ENCODE assay signal across 9 mouse cellular contexts in the genomic region with DNA sequence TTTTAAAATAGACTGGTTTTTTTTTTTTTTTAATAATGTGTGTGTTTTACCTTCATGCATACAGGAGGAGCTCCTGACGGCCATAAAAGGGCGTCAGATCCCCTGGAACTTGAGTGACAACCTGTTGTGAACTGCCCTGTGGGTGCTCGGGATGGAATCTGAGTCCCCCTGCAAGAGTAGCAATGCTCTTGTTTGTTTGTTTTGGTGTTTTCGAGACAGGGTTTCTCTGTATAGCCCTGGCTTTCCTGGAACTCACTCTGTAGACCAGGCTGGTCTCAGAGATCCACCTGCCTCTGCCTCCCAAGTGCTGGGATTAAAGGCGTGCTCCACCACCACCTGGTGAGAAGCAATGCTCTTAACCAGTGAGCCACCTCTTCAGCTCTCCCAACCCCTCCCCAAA. TPM values are rescaled to one million over a fixed set of nuclear protein-coding genes. Genes with fewer than 3 reads are reported as not detected.
DNase-seq lines count a peak whose midpoint lies in the region; ATAC-seq and TF ChIP-seq lines count a peak whose summit lies in the region.
"Had no signal": no experiment of that assay in that cellular context is flagged by ENCODE, and none has a peak within 500 bp of the region (broad histone marks: within the 10 kb centered on the region; RNA-seq: fewer than 3 reads in every experiment).

No protein-coding gene starts in this region.

- H3K4me2 ChIP-seq in kidney, embryonic 16.5 days (replicated peaks; ENCODE audit: low read depth, low read length) = peak overlapping the region; percentile 76
- peak overlapping the region; percentile 65 for H3K4me2 ChIP-seq in embryonic facial prominence, embryonic 14.5 days (ENCODE audit: low read depth, low read length)
- peak overlapping the region; percentile 51 for H3K4me2 ChIP-seq in intestine, embryonic 15.5 days (replicated peaks)
- H3K4me2 ChIP-seq in myocyte (ENCODE audit: low read depth) = peak overlapping the region; percentile 96

- no peaks in the 10 kb centered on the region for H3K27me3 ChIP-seq in kidney, embryonic 16.5 days (ENCODE audit: insufficient read depth, low read length)
- peaks cover 3% of the 10 kb centered on the region; the same call in 1 of the 2 replicates for H3K27me3 ChIP-seq in embryonic facial prominence, embryonic 14.5 days (replicated peaks; ENCODE audit: control insufficient read depth, insufficient read depth, low read length)
- H3K27me3 ChIP-seq in intestine, embryonic 15.5 days (replicated peaks) = no peaks in the 10 kb centered on the region
- no peaks in the 10 kb centered on the region for H3K27me3 ChIP-seq in myocyte (ENCODE audit: control insufficient read depth, insufficient read depth, insufficient read length)
- H3K27me3 ChIP-seq: Patski had no signal

- no peak for TF ChIP-seq POLR2A in myocyte (IDR thresholded peaks at IDR 0.05; ENCODE audit: insufficient read length, low read depth)

- H3K27ac ChIP-seq in kidney, embryonic 16.5 days (ENCODE audit: low read length) = peak overlapping the region; percentile 64; the same call in 1 of the 2 replicates
- peak overlapping the region; percentile 69; the same call in 1 of the 2 replicates for H3K27ac ChIP-seq in embryonic facial prominence, embryonic 14.5 days (replicated peaks; ENCODE audit: low read depth, low read length)
- H3K27ac ChIP-seq in intestine, embryonic 15.5 days = no peak overlapping the region

- H3K36me3 ChIP-seq in kidney, embryonic 16.5 days (ENCODE audit: insufficient read depth, low read length) = no peaks in the 10 kb centered on the region
- no peaks in the 10 kb centered on the region for H3K36me3 ChIP-seq in embryonic facial prominence, embryonic 14.5 days (ENCODE audit: control insufficient read depth, insufficient read depth, low read length)
- H3K36me3 ChIP-seq in intestine, embryonic 15.5 days = no peaks in the 10 kb centered on the region; the same call in 1 of the 2 replicates
- H3K36me3 ChIP-seq in myocyte (ENCODE audit: control insufficient read depth, insufficient read depth) = no peaks in the 10 kb centered on the region

- peak overlapping the region; percentile 36 for H3ac ChIP-seq in myocyte (ENCODE audit: control insufficient read depth, insufficient read length)

- H3K9me3 ChIP-seq in kidney, embryonic 16.5 days (ENCODE audit: low read length) = no peaks in the 10 kb centered on the region
- no peaks in the 10 kb centered on the region for H3K9me3 ChIP-seq in embryonic facial prominence, embryonic 14.5 days (ENCODE audit: control insufficient read depth, low read length)
- H3K9me3 ChIP-seq in intestine, embryonic 15.5 days = no peaks in the 10 kb centered on the region

- no peaks in the 10 kb centered on the region for H3K79me2 ChIP-seq in myocyte (ENCODE audit: control insufficient read depth, insufficient read depth)

- H3K9ac ChIP-seq in kidney, embryonic 16.5 days (replicated peaks; ENCODE audit: low read length) = peak overlapping the region; percentile 65
- H3K9ac ChIP-seq in embryonic facial prominence, embryonic 14.5 days (ENCODE audit: low read depth, low read length) = peak overlapping the region; percentile 70; the same call in 1 of the 2 replicates
- peak overlapping the region; percentile 46 for H3K9ac ChIP-seq in intestine, embryonic 15.5 days

- H3K4me1 ChIP-seq in kidney, embryonic 16.5 days (ENCODE audit: insufficient read depth, low read length) = peaks cover 38% of the 10 kb centered on the region
- H3K4me1 ChIP-seq in embryonic facial prominence, embryonic 14.5 days (ENCODE audit: control insufficient read depth, insufficient read depth, low read length) = peaks cover 13% of the 10 kb centered on the region; the same call in 1 of the 2 replicates
- H3K4me1 ChIP-seq in intestine, embryonic 15.5 days (replicated peaks) = peaks cover 13% of the 10 kb centered on the region

- no peak for ATAC-seq in kidney, embryonic 16.5 days (ENCODE audit: low FRiP score, low TSS enrichment)
- ATAC-seq in embryonic facial prominence, embryonic 14.5 days (ENCODE audit: low read depth) = no peak
- ATAC-seq in intestine, embryonic 15.5 days = no peak

- no peak for DNase-seq in kidney, postnatal 10 days
- no peak for DNase-seq in embryonic facial prominence, embryonic 14.5 days (ENCODE audit: low spot score)
- DNase-seq in adrenal gland, postnatal 10 days = no peak
- no peak for DNase-seq in layer of hippocampus, postnatal 36 days
- no peak for DNase-seq in frontal cortex, postnatal 25 days (ENCODE audit: low spot score in 2 of 2)

- peak overlapping the region; percentile 51 for H3K4me3 ChIP-seq in kidney, embryonic 16.5 days (ENCODE audit: low read length)
- H3K4me3 ChIP-seq in embryonic facial prominence, embryonic 14.5 days (ENCODE audit: low read depth, low read length) = peak overlapping the region; percentile 48
- H3K4me3 ChIP-seq in intestine, embryonic 15.5 days (replicated peaks) = peak overlapping the region; percentile 30
- H3K4me3 ChIP-seq in myocyte = peak overlapping the region; percentile 50

- 66% methylated on average over 5 of the region's 5 CpGs for WGBS in kidney, embryonic 16.5 days
- WGBS in embryonic facial prominence, embryonic 14.5 days = 72% methylated on average over 5 of the region's 5 CpGs
- 66% methylated on average over 5 of the region's 5 CpGs for WGBS in intestine, embryonic 15.5 days

TF ChIP-seq in myocyte, 11 proteins besides CTCF, POLR2A, EP300 and RAD21:
- TF ChIP-seq USF1 (IDR thresholded peaks at IDR 0.05; ENCODE audit: low read depth) = no peak
- TF ChIP-seq CEBPB (IDR thresholded peaks at IDR 0.05; ENCODE audit: insufficient read depth, poor library complexity, severe bottlenecking) = no peak
- no peak for TF ChIP-seq POLR2AphosphoS2 (IDR thresholded peaks at IDR 0.05; ENCODE audit: insufficient read length, low read depth)
- TF ChIP-seq MYOG (IDR thresholded peaks at IDR 0.05; ENCODE audit: control insufficient read depth in 1 of 3, insufficient read depth in 1 of 3, insufficient read length in 2 of 3, low read depth in 2 of 3) = no peak
- no peak for TF ChIP-seq MAX (IDR thresholded peaks at IDR 0.05; ENCODE audit: low read depth)
- TF ChIP-seq MYOD1 (IDR thresholded peaks at IDR 0.05; ENCODE audit: control insufficient read depth in 1 of 3, insufficient read length in 2 of 3, low read depth in 2 of 3) = no peak
- no peak for TF ChIP-seq TCF12 (IDR thresholded peaks at IDR 0.05; ENCODE audit: insufficient read depth, poor library complexity, severe bottlenecking)
- no peak for TF ChIP-seq REST (IDR thresholded peaks at IDR 0.05; ENCODE audit: insufficient read depth, insufficient read length)
- no peak for TF ChIP-seq TCF3 (IDR thresholded peaks at IDR 0.05; ENCODE audit: insufficient read length, low read depth)
- TF ChIP-seq SRF (IDR thresholded peaks at IDR 0.05; ENCODE audit: control insufficient read depth, insufficient read length, low read depth) = no peak
- TF ChIP-seq E2F4 (IDR thresholded peaks at IDR 0.05; ENCODE audit: insufficient read depth) = no peak

RNA-seq across cellular contexts. Expression of gene Sirt4, which starts 0.5 kb away (rescaled TPM):
- polyA plus RNA-seq in kidney, embryonic 16.5 days (2015; fragmentation: Nextera tagmentation; extraction: Ambion mirVana) = 27.3 and 27.5 TPM in 2 replicates
- polyA plus RNA-seq in embryonic facial prominence, embryonic 14.5 days (2014; fragmentation: Nextera tagmentation; extraction: Ambion mirVana) = 13.9 and 20.3 TPM in 2 replicates
- polyA plus RNA-seq in intestine, embryonic 15.5 days (2015; fragmentation: Nextera tagmentation; extraction: Ambion mirVana) = 18.6 and 19.8 TPM in 2 replicates
- polyA plus RNA-seq in myocyte (2012; fragmentation: generic; extraction: Trizol) = 13.6 TPM
- total RNA-seq in adrenal gland, postnatal 10 days (2021) = 10 to 100 TPM; 15.8 to 31.4 TPM
- 10 to 100 TPM; 46.4 to 50.7 TPM for total RNA-seq in layer of hippocampus, postnatal 36 days (2021)

RNA-seq across cellular contexts. Expression of gene Pla2g1b, which starts 18.9 kb away (rescaled TPM):
- polyA plus RNA-seq in kidney, embryonic 16.5 days (2015; fragmentation: Nextera tagmentation; extraction: Ambion mirVana) = 0.94 and 2.1 TPM in 2 replicates
- polyA plus RNA-seq in embryonic facial prominence, embryonic 14.5 days (2014; fragmentation: Nextera tagmentation; extraction: Ambion mirVana) = not detected in 2 replicates
- polyA plus RNA-seq in intestine, embryonic 15.5 days (2015; fragmentation: Nextera tagmentation; extraction: Ambion mirVana) = 2.1 and 2.9 TPM in 2 replicates
- not detected for polyA plus RNA-seq in myocyte (2012; fragmentation: generic; extraction: Trizol)
- total RNA-seq in adrenal gland, postnatal 10 days (2021) = not detected
- total RNA-seq in layer of hippocampus, postnatal 36 days (2021) = not detected
- polyA plus RNA-seq: Patski had no signal

RNA-seq across cellular contexts. Expression of gene Pxn, which starts 21.5 kb away (rescaled TPM):
- polyA plus RNA-seq in kidney, embryonic 16.5 days (2015; fragmentation: Nextera tagmentation; extraction: Ambion mirVana) = 60.5 and 67.2 TPM in 2 replicates
- polyA plus RNA-seq in embryonic facial prominence, embryonic 14.5 days (2014; fragmentation: Nextera tagmentation; extraction: Ambion mirVana) = 28.6 and 28.8 TPM in 2 replicates
- polyA plus RNA-seq in intestine, embryonic 15.5 days (2015; fragmentation: Nextera tagmentation; extraction: Ambion mirVana) = 56.9 and 58.2 TPM in 2 replicates
- polyA plus RNA-seq in myocyte (2012; fragmentation: generic; extraction: Trizol) = 120 TPM
- 10 to 100 TPM; 55.1 to 72.4 TPM for total RNA-seq in adrenal gland, postnatal 10 days (2021)
- 10 to 100 TPM; 39.8 to 46.1 TPM for total RNA-seq in layer of hippocampus, postnatal 36 days (2021)

RNA-seq across cellular contexts. Expression of gene Msi1, which starts 55.6 kb away (rescaled TPM):
- 12.1 and 14.1 TPM in 2 replicates for polyA plus RNA-seq in kidney, embryonic 16.5 days (2015; fragmentation: Nextera tagmentation; extraction: Ambion mirVana)
- polyA plus RNA-seq in embryonic facial prominence, embryonic 14.5 days (2014; fragmentation: Nextera tagmentation; extraction: Ambion mirVana) = 16.0 and 16.2 TPM in 2 replicates
- polyA plus RNA-seq in intestine, embryonic 15.5 days (2015; fragmentation: Nextera tagmentation; extraction: Ambion mirVana) = 8.7 and 10.4 TPM in 2 replicates
- polyA plus RNA-seq in myocyte (2012; fragmentation: generic; extraction: Trizol) = 0.31 TPM
- total RNA-seq in adrenal gland, postnatal 10 days (2021) = 10 to 100 TPM; 15.9 to 16.2 TPM
- 10 to 100 TPM; 52.1 to 53.0 TPM for total RNA-seq in layer of hippocampus, postnatal 36 days (2021)
